Mouse (Mus musculus) naive thymus-derived CD4-positive, alpha-beta T cell, adult 5 months (primary cell): ENCODE measurements around the gene Kazn. TPM values are rescaled to one million over a fixed set of nuclear protein-coding genes. Genes with fewer than 3 reads are reported as not detected.

ENCODE experiments used
- polyA plus RNA-seq: library from polyadenylated mRNA; unstranded; fragments of 100-300 nt; shearing (Covaris generic); gene quantifications from one replicate; pipeline ENCODE4 v1.2.1, GENCODE M21; 2017

Kazn gene
- not detected for polyA plus RNA-seq

DNA sequence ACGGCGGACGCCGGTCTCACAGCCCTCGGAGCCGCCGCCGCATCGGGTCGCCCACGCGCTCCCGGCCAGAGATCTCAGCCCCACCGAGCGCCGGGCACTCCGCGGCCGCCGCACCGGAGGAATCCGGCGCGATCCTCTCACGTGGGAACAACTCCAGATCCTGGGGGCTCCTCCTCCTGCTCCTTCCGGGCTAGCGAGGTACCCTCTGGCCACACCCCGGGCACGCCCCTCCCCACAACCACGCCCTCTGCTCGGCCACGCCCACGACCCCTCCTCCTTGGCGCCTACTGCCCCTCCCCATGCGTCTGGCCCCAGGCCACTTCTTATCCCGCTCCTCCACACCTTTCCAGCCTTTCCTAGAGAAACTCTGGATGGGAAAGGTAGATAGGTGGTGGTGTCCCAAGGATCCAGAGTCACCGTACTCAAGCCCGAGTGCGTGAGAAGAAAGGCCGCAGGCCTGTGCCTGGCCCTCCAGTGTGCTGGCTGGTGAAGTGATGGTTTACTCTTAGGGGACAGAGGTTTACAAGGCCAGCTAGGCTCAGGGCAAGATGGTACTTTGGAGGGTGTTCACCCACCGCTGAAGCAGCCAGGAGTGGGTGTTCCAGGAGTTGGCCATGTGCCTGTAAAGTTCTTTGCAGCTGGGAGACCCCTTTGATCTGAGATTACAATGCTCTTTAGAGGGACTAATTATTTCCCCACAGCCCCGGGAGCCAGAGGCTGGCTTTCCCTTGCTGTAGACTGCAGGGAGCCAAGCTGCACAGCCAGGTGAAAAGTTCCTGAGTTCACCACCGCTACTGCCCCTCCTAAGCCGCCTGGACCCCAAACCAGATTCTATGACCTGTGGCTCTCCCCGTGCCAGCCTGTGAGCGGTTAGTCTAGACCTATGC lies at the start of gene Kazn:
Kazn (minus strand) TSS at position 162 of the 887 bp plus-strand sequence.

GRCm38 (mm10) chr4:142084131-142084899 lies 154.9 kb downstream of the Kazn start, which contains the start of gene Tmem51:
Gene Tmem51, minus strand, starts transcription at chr4:142084304.

Other genes with a start within 250 kb of the Kazn start
- gene Fhad1, start 224.3 kb downstream of the Kazn start, polyA plus RNA-seq = not detected
- not detected for gene Tmem51, start 155.1 kb downstream of the Kazn start, polyA plus RNA-seq